Mouse (Mus musculus) small intestine, adult 2 months (tissue): Measurements from ENCODE around the gene Lsamp.

Experiments used
- CTCF ChIP-seq: fragments of 200-500 bp; IDR thresholded peaks from 2 replicates; pipeline ENCODE4 v1.5.1; 2012; ENCODE audit warnings: low read depth, mild to moderate bottlenecking, control low read depth, inconsistent platforms, low read length, moderate library complexity, mixed read lengths; ENCODE audit not compliant: insufficient replicate concordance, insufficient read length; ENCODE audit errors: extremely low read depth
- POLR2A ChIP-seq: fragments of 200-500 bp; IDR thresholded peaks from 2 replicates; pipeline ENCODE4 v1.6.1; 2012; ENCODE audit warnings: low read depth, mild to moderate bottlenecking, control low read depth, inconsistent platforms, low read length, moderate library complexity

- TF ChIP-seq POLR2A (no peak), CTCF (no peak)
Measured at GRCm38 (mm10) chr16:40831536-40831935, 847.4 kb downstream of the Lsamp start.
